Mouse (Mus musculus) cortical plate, adult 2 months (tissue): Measurements from ENCODE around the gene Camta2.

Experiments
- CTCF ChIP-seq: fragments of 200-500 bp; IDR thresholded peaks from 2 replicates; pipeline ENCODE4 v1.5.1; 2011; ENCODE audit warnings: mild to moderate bottlenecking, control low read depth, low read length; ENCODE audit not compliant: insufficient read depth; ENCODE audit errors: extremely low read depth
- POLR2A ChIP-seq: fragments of 200-500 bp; IDR thresholded peaks from 2 replicates; pipeline ENCODE4 v1.6.1; 2011; ENCODE audit warnings: mild to moderate bottlenecking, low read length, control low read depth; ENCODE audit not compliant: insufficient read depth; ENCODE audit errors: extremely low read depth

GRCm38 (mm10) chr11:70663957-70664356 is 23.9 kb downstream of the Camta2 start:
- TF ChIP-seq CTCF (no peak), POLR2A (no peak)
